Mouse (Mus musculus): Measurements from ENCODE around the gene Sgsm2.

DNA sequence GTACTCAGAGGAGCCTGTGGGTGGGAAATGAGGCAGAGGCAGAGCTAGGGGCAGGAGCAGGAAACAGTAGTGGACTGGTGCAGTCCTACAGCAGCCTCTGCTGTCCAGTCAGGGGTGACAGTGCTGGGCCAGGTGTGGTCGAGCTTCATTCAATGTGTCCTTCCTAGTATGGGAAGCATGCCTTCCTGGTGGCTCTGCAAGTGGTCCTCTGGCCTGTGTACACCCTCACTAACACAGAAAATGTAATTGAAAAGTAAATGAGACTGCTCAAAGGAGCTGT is 62.6 kb downstream of the Sgsm2 start:
- TF ChIP-seq CTCF (IDR thresholded peaks at IDR 0.05; ENCODE audit: extremely low read depth, insufficient read depth, insufficient read length, insufficient replicate concordance) (no peak), POLR2A (IDR thresholded peaks at IDR 0.05; ENCODE audit: low read depth, low read length) (no peak)

Data from spleen, adult 2 months (tissue).